Mouse (Mus musculus) liver, embryonic 11.5 days (tissue): ENCODE measurements around the gene Mafb. TPM values are rescaled to one million over a fixed set of nuclear protein-coding genes. Genes with fewer than 3 reads are reported as not detected.
A peak's percentile ranks its signal among the peaks of the same experiment; 100 is the strongest.

Experiments used
- ATAC-seq: fragments of 200-750 bp; cut with Nextera tagmentation; replicated peaks from 2 replicates; pipeline ENCODE4 v1.8.0; 2017; ENCODE audit warnings: moderate number of reproducible peaks, mild to moderate bottlenecking, moderate TSS enrichment, moderate library complexity; ENCODE audit not compliant: low FRiP score
- DNase-seq: peaks from one replicate; pipeline ENCODE4 v3.0.0-alpha.2; 2017; ENCODE audit warnings: low spot score
- H3K27ac ChIP-seq: fragments of 300-500 bp; sonication (generic); 2 replicates; pipeline ENCODE4 v1.5.1; 2014; ENCODE audit warnings: mild to moderate bottlenecking, low read depth, low read length, control low read depth
- H3K27me3 ChIP-seq: fragments of 300-500 bp; sonication (generic); replicated peaks from 2 replicates; pipeline ENCODE4 v1.6.1; 2014; ENCODE audit warnings: low read length, mixed read lengths; ENCODE audit not compliant: control insufficient read depth, insufficient read depth
- H3K36me3 ChIP-seq: fragments of 300-500 bp; sonication (generic); 2 replicates; pipeline ENCODE4 v1.6.1; 2014; ENCODE audit warnings: mild to moderate bottlenecking, low read length, moderate library complexity, mixed read lengths; ENCODE audit not compliant: control insufficient read depth, insufficient read depth
- H3K4me1 ChIP-seq: fragments of 300-500 bp; sonication (generic); replicated peaks from 2 replicates; pipeline ENCODE4 v1.6.1; 2014; ENCODE audit warnings: low read length, mixed read lengths; ENCODE audit not compliant: control insufficient read depth, insufficient read depth
- H3K4me2 ChIP-seq: fragments of 300-500 bp; sonication (generic); 2 replicates; pipeline ENCODE4 v1.6.1; 2014; ENCODE audit warnings: mild to moderate bottlenecking, control low read depth, moderate library complexity
- H3K4me3 ChIP-seq: fragments of 300-500 bp; sonication (generic); 2 replicates; pipeline ENCODE4 v1.5.1; 2014; ENCODE audit warnings: low read depth, low read length, control low read depth
- H3K9ac ChIP-seq: fragments of 300-500 bp; sonication (generic); 2 replicates; pipeline ENCODE4 v1.6.1; 2014; ENCODE audit warnings: low read depth, low read length, control low read depth
- H3K9me3 ChIP-seq: fragments of 300-500 bp; sonication (generic); 2 replicates; pipeline ENCODE4 v1.6.1; 2016; ENCODE audit warnings: low read length, inconsistent platforms, mixed read lengths; ENCODE audit not compliant: control insufficient read depth
- WGBS: fragments of 180-500 bp; shearing (Covaris S2); extraction: QIAGEN DNeasy Blood & Tissue Kit; methylation state at CpG from one replicate; pipeline ENCODE4 v1.1.7; 2014; 5-methylcytosine and 5-hydroxymethylcytosine counted together
- polyA plus RNA-seq: library from polyadenylated mRNA; unstranded; fragments of >200 nt; fragmentation: Nextera tagmentation; extraction: Ambion mirVana; gene quantifications from 2 replicates; pipeline ENCODE4 v1.2.1, GENCODE M21; 2014

The Mafb gene
- polyA plus RNA-seq, 1 experiment from 2014 or later, result 4.5 TPM

DNA sequence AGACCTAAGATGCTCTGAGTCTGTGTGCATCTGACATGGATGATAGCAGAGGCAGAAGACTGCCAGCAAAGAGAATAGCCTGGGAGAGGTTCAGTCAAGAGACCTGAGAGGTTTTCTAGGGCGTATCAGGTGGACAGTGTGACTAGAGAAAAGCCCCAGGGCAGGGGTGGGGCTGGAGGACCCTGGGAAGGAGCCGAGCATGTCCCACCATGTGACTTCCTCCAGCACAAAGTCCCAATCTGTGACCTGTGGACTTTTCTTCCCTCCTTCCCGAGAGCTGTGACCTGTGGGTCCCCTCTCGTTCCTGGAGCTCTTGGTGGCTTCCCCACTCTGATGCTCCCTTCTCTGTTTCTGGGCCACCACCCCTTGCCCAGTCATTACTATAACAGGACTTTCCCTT lies 26.7 kb downstream of the Mafb start:
- Histone ChIP-seq H3K9ac (no peak overlapping the region), H3K27me3 (no peaks in the 10 kb centered on the region)
- WGBS, result 57% methylated on average over 4 of the region's 4 CpGs

DNA sequence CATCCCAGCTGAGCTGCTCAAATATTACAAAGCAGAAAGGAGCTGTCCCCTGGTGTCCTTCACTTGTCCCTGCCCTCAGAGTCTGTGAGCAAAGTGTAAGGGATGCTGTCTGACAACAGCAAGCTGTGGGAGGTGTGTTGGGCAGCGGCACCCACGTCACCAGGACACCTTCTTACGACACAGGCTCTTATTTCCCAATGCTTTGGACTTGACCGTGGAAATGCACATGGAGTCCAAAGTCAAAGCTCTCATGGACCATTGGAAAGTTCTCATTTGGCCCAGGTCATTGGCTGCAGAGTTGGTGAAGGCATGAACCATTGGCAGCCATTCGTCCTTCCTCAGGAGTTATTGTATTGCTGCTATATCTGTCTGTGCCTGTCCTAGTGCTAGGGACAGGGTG lies 27.3 kb downstream of the Mafb start:
- no peak overlapping the region for H3K27ac ChIP-seq
- H3K27me3 ChIP-seq, result no peaks in the 10 kb centered on the region
- no peak overlapping the region for H3K9ac ChIP-seq
- 86% methylated on average over 5 of the region's 5 CpGs for WGBS
- DNase-seq (no peak), ATAC-seq (no peak)
- H3K4me2 ChIP-seq, result no peak overlapping the region
- no peaks in the 10 kb centered on the region for H3K36me3 ChIP-seq
- no peaks in the 10 kb centered on the region for H3K4me1 ChIP-seq
- H3K4me3 ChIP-seq, result no peak overlapping the region
- H3K9me3 ChIP-seq, result no peaks in the 10 kb centered on the region

More for the DNA sequence above, 26.7 kb downstream of the Mafb start:
- no peaks in the 10 kb centered on the region for H3K4me1 ChIP-seq
- H3K36me3 ChIP-seq, result no peaks in the 10 kb centered on the region
- ATAC-seq, result no peak
- H3K27ac ChIP-seq, result no peak overlapping the region
- no peak overlapping the region for H3K4me2 ChIP-seq
- DNase-seq, result no peak
- H3K9me3 ChIP-seq, result no peaks in the 10 kb centered on the region
- H3K4me3 ChIP-seq, result no peak overlapping the region

DNA sequence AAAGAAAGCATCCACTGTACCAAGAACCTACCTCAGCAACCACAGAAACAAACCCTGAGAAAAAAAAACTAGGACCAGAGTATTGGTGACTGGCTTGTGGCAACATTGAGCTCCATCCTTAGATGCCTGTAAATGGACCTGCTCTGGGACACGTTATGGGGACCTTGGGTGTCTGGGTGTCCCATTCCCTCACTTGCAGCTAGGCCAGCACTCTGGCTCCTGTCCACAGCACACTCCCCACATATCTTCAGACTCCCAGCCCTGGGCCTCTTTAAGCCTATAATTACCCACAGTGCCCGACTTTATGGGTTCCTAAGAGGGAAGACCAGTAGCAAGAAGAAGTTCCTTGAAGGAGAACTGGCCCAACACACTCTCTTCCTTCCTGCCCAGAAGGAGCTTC lies 30.8 kb downstream of the Mafb start:
- Histone ChIP-seq H3K27me3 (no peaks in the 10 kb centered on the region), H3K4me2 (no peak overlapping the region), H3K27ac (no peak overlapping the region), H3K9ac (no peak overlapping the region), H3K9me3 (no peaks in the 10 kb centered on the region), H3K4me1 (0 out of 2 replicates have a peak, but pooled peaks cover 3% of the 10 kb centered on the region), H3K36me3 (no peaks in the 10 kb centered on the region), H3K4me3 (no peak overlapping the region)
- ATAC-seq (no peak), DNase-seq (no peak)
- 45% methylated on average over 2 of the region's 2 CpGs for WGBS

DNA sequence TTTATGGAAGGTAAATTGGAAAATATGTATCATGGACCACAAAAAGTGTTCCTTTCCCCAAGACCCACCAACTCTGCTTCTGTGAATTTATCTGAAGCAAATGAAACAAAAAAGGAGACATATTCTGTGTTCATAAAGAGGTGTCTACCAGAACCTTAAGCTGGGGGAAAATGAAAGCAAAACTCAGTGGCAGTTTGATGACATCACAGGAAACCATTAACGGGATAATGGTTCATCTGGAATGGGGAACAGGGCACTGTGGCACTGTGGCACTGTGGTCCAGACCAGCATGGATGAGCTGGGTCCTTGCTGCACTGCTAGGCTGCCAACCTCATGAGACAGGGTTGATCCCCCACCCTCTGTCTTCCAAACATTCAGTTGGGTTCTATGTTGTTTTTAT lies 31.8 kb downstream of the Mafb start:
- DNase-seq, result no peak
- WGBS, result 45% methylated on average over 1 of the region's 1 CpGs
- no peaks in the 10 kb centered on the region for H3K36me3 ChIP-seq
- H3K4me1 ChIP-seq, result 0 out of 2 replicates have a peak, but pooled peaks cover 3% of the 10 kb centered on the region
- H3K9ac ChIP-seq, result no peak overlapping the region
- no peak overlapping the region for H3K4me3 ChIP-seq
- H3K4me2 ChIP-seq, result no peak overlapping the region
- H3K9me3 ChIP-seq, result no peaks in the 10 kb centered on the region
- no peaks in the 10 kb centered on the region for H3K27me3 ChIP-seq
- no peak overlapping the region for H3K27ac ChIP-seq
- no peak for ATAC-seq

DNA sequence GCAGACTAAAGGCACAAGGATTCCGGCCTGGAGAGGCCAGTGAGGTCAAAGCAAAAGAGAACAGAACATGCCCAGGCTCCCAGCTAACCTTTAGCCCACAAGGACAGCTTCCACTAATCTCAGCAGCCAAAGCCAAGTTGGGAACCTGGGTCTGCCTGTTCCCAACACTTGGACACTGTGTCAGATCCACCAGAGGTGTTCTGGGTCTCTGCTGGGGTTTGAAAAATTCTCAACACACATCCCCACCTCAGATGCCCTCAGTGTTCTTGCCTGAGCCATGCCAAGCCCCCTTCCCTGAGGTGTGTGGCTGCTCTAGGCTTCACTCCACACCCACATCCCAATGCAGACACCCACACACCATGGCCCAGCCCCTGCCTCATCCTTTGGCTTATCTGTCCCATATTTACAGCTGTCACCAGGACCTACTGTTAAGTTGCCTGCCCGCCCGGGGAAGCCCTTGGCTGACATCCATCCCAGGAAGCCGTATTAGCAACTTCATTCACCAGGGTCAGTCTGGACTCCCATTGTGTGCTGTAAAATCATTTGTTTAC lies 32.7 kb downstream of the Mafb start, which contains the start of gene Gm826:
TSS of gene Gm826 (minus strand) at position 52 of the 551 bp plus-strand sequence.
- H3K4me2 ChIP-seq, result no peak within 1 kb of the TSS
- WGBS, result 53% methylated on average over 4 of the region's 4 CpGs
- ATAC-seq (no peak), DNase-seq (no peak)
- H3K9me3 ChIP-seq, result no peaks in the 10 kb centered on the region
- H3K27ac ChIP-seq, result no peak within 1 kb of the TSS
- 0 out of 2 replicates have a peak, but pooled peaks cover 5% of the 10 kb centered on the region for H3K4me1 ChIP-seq
- H3K27me3 ChIP-seq, result no peaks in the 10 kb centered on the region
- H3K9ac ChIP-seq, result no peak within 1 kb of the TSS
- H3K4me3 ChIP-seq, result no peak within 1 kb of the TSS
- H3K36me3 ChIP-seq, result no peaks in the 10 kb centered on the region

DNA sequence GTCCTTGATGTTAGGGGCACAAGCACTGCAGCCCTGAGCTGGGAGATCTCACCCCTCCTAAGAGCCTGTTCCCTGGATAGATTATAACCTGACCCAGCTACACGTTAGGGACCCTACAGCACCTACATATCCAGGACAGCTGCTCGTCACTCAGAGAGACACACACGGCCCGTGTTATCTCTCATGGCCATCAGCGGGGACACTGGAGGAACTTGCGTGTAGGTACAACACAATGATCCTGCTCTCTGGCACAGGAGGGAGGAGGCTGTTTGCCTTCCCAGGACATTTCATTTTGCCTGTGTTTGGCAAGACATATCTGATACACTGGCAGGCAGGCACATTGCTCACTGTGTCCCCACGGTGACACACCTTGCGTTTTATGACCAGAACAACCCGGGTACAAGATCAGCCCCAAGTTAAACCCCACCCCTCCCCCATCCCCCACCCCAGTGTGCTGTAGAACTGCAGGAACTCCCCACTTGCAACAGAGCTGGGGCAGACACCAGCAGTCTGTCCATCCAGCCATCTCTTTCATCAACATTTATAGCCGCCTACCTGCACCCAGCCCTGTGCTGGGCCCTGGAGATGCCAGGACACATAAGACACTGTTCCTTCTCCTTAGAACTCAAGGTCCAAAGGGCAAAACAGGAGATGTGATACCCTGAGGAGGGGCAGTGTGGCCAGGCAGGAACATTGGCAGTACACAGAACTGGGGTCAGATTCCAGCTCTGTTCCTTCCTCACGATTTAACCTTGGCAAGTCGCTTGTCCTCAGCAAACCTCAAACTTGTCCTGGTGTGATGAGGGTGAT lies 34.1 kb downstream of the Mafb start:
- 77% methylated on average over 12 of the region's 12 CpGs for WGBS
- ATAC-seq (no peak), DNase-seq (no peak)
- Histone ChIP-seq H3K4me1 (peaks cover 10% of the 10 kb centered on the region), H3K9ac (no peak overlapping the region), H3K9me3 (no peaks in the 10 kb centered on the region), H3K4me2 (no peak overlapping the region), H3K27ac (no peak overlapping the region), H3K27me3 (no peaks in the 10 kb centered on the region), H3K36me3 (no peaks in the 10 kb centered on the region), H3K4me3 (no peak overlapping the region)

DNA sequence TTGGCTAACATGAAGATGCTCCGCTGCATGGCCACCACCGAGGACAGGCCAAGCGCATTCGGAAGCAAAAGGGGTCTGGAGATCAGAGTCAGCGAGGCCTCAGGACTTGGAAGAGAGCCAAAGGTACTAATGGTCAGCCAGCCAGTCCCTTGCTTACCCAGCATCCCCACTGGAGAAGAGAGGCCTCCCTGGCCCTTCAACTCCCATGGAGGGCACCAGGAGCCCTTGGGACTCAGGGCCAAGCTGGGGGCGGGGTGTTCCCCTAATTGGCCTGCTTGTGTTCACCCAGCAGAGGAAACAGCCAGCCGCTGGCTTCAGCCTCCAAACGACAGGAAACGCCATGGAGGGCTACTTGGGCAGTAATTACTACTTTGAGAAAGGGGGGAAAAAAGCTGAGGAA lies 38.0 kb downstream of the Mafb start:
- DNase-seq, result no peak

DNA sequence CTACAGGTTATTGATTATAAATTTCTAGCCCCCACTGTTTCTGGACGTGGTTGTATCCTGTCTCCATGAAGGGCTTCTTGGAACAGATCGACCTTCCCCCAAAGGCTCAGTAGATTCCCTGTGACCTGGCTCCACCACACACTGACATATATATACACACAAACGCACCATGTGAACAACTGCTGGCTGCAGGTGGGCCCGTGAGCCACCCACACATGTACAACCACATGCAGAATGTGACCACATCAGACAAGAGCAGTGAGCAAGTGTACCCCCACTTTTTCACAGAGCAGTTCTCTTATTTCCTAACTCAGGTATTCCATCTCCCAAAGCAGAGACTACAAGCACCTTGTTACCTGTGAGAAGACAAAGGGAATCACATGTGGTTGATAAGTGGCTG lies 39.1 kb downstream of the Mafb start:
- no peaks in the 10 kb centered on the region for H3K27me3 ChIP-seq
- H3K9ac ChIP-seq, result no peak overlapping the region
- H3K36me3 ChIP-seq, result no peaks in the 10 kb centered on the region
- ATAC-seq (no peak), DNase-seq (no peak)
- 63% methylated on average over 4 of the region's 4 CpGs for WGBS
- H3K9me3 ChIP-seq, result no peaks in the 10 kb centered on the region
- peak overlapping the region; percentile 25; the same call in 1 of the 2 replicates for H3K27ac ChIP-seq
- no peak overlapping the region for H3K4me3 ChIP-seq
- H3K4me1 ChIP-seq, result peaks cover 13% of the 10 kb centered on the region
- H3K4me2 ChIP-seq, result no peak overlapping the region

More for the DNA sequence above, 38.0 kb downstream of the Mafb start:
- no peak for ATAC-seq
- no peak overlapping the region for H3K9ac ChIP-seq
- H3K4me1 ChIP-seq, result peaks cover 13% of the 10 kb centered on the region
- H3K4me3 ChIP-seq, result no peak overlapping the region
- 43% methylated on average over 9 of the region's 9 CpGs for WGBS
- no peak overlapping the region for H3K4me2 ChIP-seq
- no peaks in the 10 kb centered on the region for H3K27me3 ChIP-seq
- no peaks in the 10 kb centered on the region for H3K9me3 ChIP-seq
- no peak overlapping the region for H3K27ac ChIP-seq
- H3K36me3 ChIP-seq, result no peaks in the 10 kb centered on the region

DNA sequence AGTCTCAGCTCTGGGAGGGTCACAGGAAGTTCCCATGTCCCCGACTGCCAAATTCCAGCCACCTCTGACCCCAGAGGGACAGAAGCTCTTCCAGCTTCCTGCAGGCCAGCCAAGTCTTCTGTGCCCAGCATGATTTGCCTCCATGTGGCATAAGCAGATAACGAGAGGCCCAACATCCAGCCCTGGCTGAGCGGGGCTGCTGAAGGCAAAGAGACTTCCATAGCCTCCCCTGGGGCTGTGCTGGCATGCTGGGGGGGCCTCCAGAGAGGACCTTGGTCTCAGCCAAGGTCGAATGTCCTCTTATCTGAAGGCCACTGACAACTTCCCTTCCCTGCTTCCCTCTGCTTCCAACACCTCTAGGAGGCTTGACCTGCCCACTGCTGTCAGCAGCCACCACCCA lies 39.7 kb downstream of the Mafb start:
- Histone ChIP-seq H3K9me3 (no peaks in the 10 kb centered on the region), H3K36me3 (no peaks in the 10 kb centered on the region), H3K27me3 (no peaks in the 10 kb centered on the region), H3K4me2 (peak overlapping the region; percentile 49), H3K4me1 (peaks cover 13% of the 10 kb centered on the region), H3K4me3 (peak overlapping the region; percentile 20), H3K27ac (no peak overlapping the region; the same call in 1 of the 2 replicates), H3K9ac (0 out of 2 replicates have a peak overlapping the region, but pooled peaks have one; percentile 5)
- DNase-seq (peak; percentile 53), ATAC-seq (peak; percentile 72)
- 8% methylated on average over 4 of the region's 4 CpGs for WGBS
